In genomic region chr5:66543761-66544160, GRCm38 (mm10) we compare ENCODE assay signal across 9 mouse cellular contexts.
DNase-seq lines count a peak whose midpoint lies in the region; ATAC-seq lines count a peak whose summit lies in the region.
"Had no signal": no experiment of that assay in that cellular context is flagged by ENCODE, and none has a peak within 500 bp of the region (broad histone marks: within the 10 kb centered on the region; RNA-seq: fewer than 3 reads in every experiment).

No protein-coding gene starts in this region.

- H3K4me1 ChIP-seq in kidney, embryonic 14.5 days (ENCODE audit: control insufficient read depth, insufficient read depth, low read length): peaks cover 16% of the 10 kb centered on the region
- peaks cover 16% of the 10 kb centered on the region for H3K4me1 ChIP-seq in embryonic facial prominence, embryonic 12.5 days

- WGBS in kidney, embryonic 14.5 days: 75% methylated on average over 6 of the region's 6 CpGs
- WGBS in embryonic facial prominence, embryonic 12.5 days: 31% methylated on average over 6 of the region's 6 CpGs

- H3K9me3 ChIP-seq in kidney, embryonic 14.5 days (ENCODE audit: control insufficient read depth, low read length): peaks cover 7% of the 10 kb centered on the region
- 0 out of 2 replicates have a peak, but pooled peaks cover 3% of the 10 kb centered on the region for H3K9me3 ChIP-seq in embryonic facial prominence, embryonic 12.5 days
- H3K9me3 ChIP-seq: neural tube, embryonic 15.5 days had no signal

- DNase-seq in kidney, adult 9 months: peak; percentile 52
- DNase-seq in kidney, postnatal 10 days: peak; percentile 52
- DNase-seq in lung, postnatal 14 days: peak; percentile 56
- DNase-seq in thymus, postnatal 14 days: no peak
- DNase-seq in T-cell, adult 2 months (ENCODE audit: low spot score): no peak

- no peak overlapping the region for H3K4me2 ChIP-seq in kidney, embryonic 14.5 days (replicated peaks; ENCODE audit: low read depth, low read length)
- no peak overlapping the region for H3K4me2 ChIP-seq in embryonic facial prominence, embryonic 12.5 days (replicated peaks)
- H3K4me2 ChIP-seq: hindbrain, embryonic 15.5 days; neural tube, embryonic 15.5 days had no signal

- no peak overlapping the region for H3K9ac ChIP-seq in kidney, embryonic 14.5 days (ENCODE audit: low read depth, low read length)
- no peak overlapping the region for H3K9ac ChIP-seq in embryonic facial prominence, embryonic 12.5 days
- H3K9ac ChIP-seq: hindbrain, embryonic 15.5 days; neural tube, embryonic 15.5 days had no signal

- no peak overlapping the region; the same call in 1 of the 2 replicates for H3K27ac ChIP-seq in kidney, embryonic 14.5 days (ENCODE audit: low read depth, low read length)
- peak overlapping the region; percentile 73 for H3K27ac ChIP-seq in embryonic facial prominence, embryonic 12.5 days
- H3K27ac ChIP-seq: hindbrain, embryonic 15.5 days; neural tube, embryonic 15.5 days had no signal

- H3K4me3 ChIP-seq in kidney, embryonic 14.5 days (ENCODE audit: low read length): no peak overlapping the region
- H3K4me3 ChIP-seq in embryonic facial prominence, embryonic 12.5 days: no peak overlapping the region
- H3K4me3 ChIP-seq: hindbrain, embryonic 15.5 days; neural tube, embryonic 15.5 days had no signal

- no peaks in the 10 kb centered on the region for H3K27me3 ChIP-seq in kidney, embryonic 14.5 days (ENCODE audit: control insufficient read depth, insufficient read depth, low read length)
- H3K27me3 ChIP-seq in embryonic facial prominence, embryonic 12.5 days: no peaks in the 10 kb centered on the region
- H3K27me3 ChIP-seq: hindbrain, embryonic 15.5 days; neural tube, embryonic 15.5 days had no signal

- ATAC-seq in kidney, embryonic 14.5 days (ENCODE audit: low FRiP score, low TSS enrichment): no peak
- ATAC-seq in embryonic facial prominence, embryonic 12.5 days (ENCODE audit: insufficient number of reproducible peaks, insufficient read depth, low FRiP score, low TSS enrichment): no peak

- H3K36me3 ChIP-seq in kidney, embryonic 14.5 days (ENCODE audit: control insufficient read depth, insufficient read depth, low read length): no peaks in the 10 kb centered on the region
- H3K36me3 ChIP-seq in embryonic facial prominence, embryonic 12.5 days: no peaks in the 10 kb centered on the region
- H3K36me3 ChIP-seq: hindbrain, embryonic 15.5 days had no signal

Comparison
In these comparisons a context has a peak if more than half of its experiments do, and no peak if none do; other contexts are left out.
1. DNase-seq: peak in kidney, adult 9 months (single experiment), kidney, postnatal 10 days (single experiment) and lung, postnatal 14 days (single experiment); none in thymus, postnatal 14 days (single experiment) and T-cell, adult 2 months (single experiment).